ENCODE assay signal across 23 mouse cellular contexts in genomic region chr13:44172701-44173100, GRCm38 (mm10).
"Had no signal": no experiment of that assay in that cellular context is flagged by ENCODE, and none has a peak within 500 bp of the region (broad histone marks: within the 10 kb centered on the region; RNA-seq: fewer than 3 reads in every experiment).

No protein-coding gene starts in this region.

- ATAC-seq: hindbrain, embryonic 16.5 days; inflammation-experienced regulatory T-cells, adult 6 months; intestine, embryonic 15.5 days; intestine, postnatal 0 days; liver, embryonic 12.5 days had no signal

- H3K9me3 ChIP-seq: heart, embryonic 10.5 days; heart, embryonic 12.5 days; hindbrain, embryonic 10.5 days; hindbrain, embryonic 12.5 days; intestine, embryonic 15.5 days; limb, embryonic 13.5 days; limb, embryonic 15.5 days; liver, embryonic 12.5 days had no signal

- H3K36me3 ChIP-seq: heart, embryonic 10.5 days; heart, embryonic 12.5 days; hindbrain, embryonic 10.5 days; hindbrain, embryonic 12.5 days; intestine, embryonic 15.5 days; limb, embryonic 13.5 days; limb, embryonic 15.5 days; liver, embryonic 12.5 days had no signal

- DNase-seq: gastrocnemius, postnatal 25 days; heart, adult 2 months; heart, postnatal 10 days; heart, postnatal 4 days; kidney, adult 18-20 months; kidney, adult 8-10 months; kidney, postnatal 10 days; kidney, postnatal 25 days; kidney, postnatal 4 days; left cerebral cortex, postnatal 4 days had no signal

- H3K4me1 ChIP-seq: heart, embryonic 10.5 days; hindbrain, embryonic 12.5 days; intestine, embryonic 15.5 days had no signal

- H3K9ac ChIP-seq: heart, embryonic 12.5 days; hindbrain, embryonic 12.5 days; hindbrain, embryonic 14.5 days; intestine, embryonic 15.5 days; limb, embryonic 13.5 days; limb, embryonic 15.5 days; liver, embryonic 12.5 days had no signal

- H3K27ac ChIP-seq: heart, adult 2 months; heart, embryonic 10.5 days; hindbrain, embryonic 10.5 days; hindbrain, embryonic 12.5 days; hindbrain, embryonic 14.5 days; intestine, embryonic 15.5 days; layer of hippocampus, adult 2 months; limb, embryonic 13.5 days; limb, embryonic 15.5 days; liver, embryonic 12.5 days had no signal

- H3K27me3 ChIP-seq: heart, embryonic 12.5 days; hindbrain, embryonic 12.5 days; intestine, embryonic 15.5 days; limb, embryonic 13.5 days; limb, embryonic 15.5 days; liver, embryonic 12.5 days had no signal

- H3K4me3 ChIP-seq: heart, adult 2 months; heart, embryonic 10.5 days; heart, embryonic 12.5 days; hindbrain, embryonic 10.5 days; hindbrain, embryonic 12.5 days; intestine, embryonic 15.5 days; layer of hippocampus, adult 2 months; limb, embryonic 13.5 days; limb, embryonic 15.5 days; liver, embryonic 12.5 days had no signal
